Mouse (Mus musculus): ENCODE measurements around the gene Slc24a2.

- TF ChIP-seq CTCF (IDR thresholded peaks at IDR 0.05; ENCODE audit: insufficient read depth, low read length) = no peak
- TF ChIP-seq POLR2A (IDR thresholded peaks at IDR 0.05; ENCODE audit: borderline replicate concordance, extremely low read depth, low read depth, low read length) = no peak
Measured at GRCm38 (mm10) chr4:87043296-87043695, 187.0 kb downstream of the Slc24a2 start.
